Mouse (Mus musculus) CD4-positive, CD25-positive, alpha-beta regulatory T cell, adult 4 months (primary cell): ENCODE measurements around the gene Pax9. TPM values are rescaled to one million over a fixed set of nuclear protein-coding genes. Genes with fewer than 3 reads are reported as not detected.

Experiments
- ATAC-seq: one replicate; pipeline ENCODE4 v1.8.0; 2017
- polyA plus RNA-seq, 2 experiments: library from polyadenylated mRNA; unstranded; fragments of 100-300 nt; shearing (Covaris generic); gene quantifications; one replicate each; pipeline ENCODE4 v1.2.1; 2017

Gene Pax9
- under 1 TPM in 1 of 2 experiments, not detected in 1; 0.15 TPM for polyA plus RNA-seq

- ATAC-seq = no peak
Measured at GRCm38 (mm10) chr12:56691427-56692079, at the start of gene Pax9. TSS of gene Pax9 (plus strand) at chr12:56691767.

DNA sequence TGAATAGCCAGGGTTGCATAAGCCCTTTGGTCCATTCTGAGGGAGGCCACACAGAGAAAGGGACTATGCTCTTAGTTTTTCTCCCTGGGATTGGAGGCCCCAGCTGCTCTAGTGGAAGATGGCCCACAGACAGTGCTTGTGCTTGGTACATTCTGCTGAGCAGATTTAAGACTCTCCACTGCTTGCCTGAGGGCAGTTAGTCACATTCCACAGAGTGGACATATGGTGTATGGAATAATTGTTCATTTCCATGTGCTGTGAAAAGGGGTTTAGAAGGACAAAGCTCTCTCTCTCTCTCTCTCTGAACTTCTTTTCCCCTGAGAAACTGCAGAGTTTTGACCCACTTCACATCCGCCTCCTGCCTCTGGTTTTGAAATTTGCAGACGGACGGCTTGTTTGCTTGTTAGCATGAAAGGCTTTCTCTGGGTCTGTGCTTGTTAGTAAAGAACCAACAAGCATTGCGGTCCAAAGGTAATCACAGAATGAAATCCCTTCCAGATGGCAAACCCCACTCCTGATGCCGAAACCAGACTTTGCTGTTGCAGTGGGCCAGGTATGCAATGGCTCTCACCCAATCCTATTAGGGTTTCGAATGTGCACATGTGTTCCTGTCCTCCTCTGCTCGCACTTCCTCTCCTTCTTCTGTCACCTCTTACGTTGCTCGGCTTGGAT is 22.0 kb upstream of the Pax9 start:
- ATAC-seq = no peak

GRCm38 (mm10) chr12:56670795-56671194 is 20.8 kb upstream of the Pax9 start:
- ATAC-seq = no peak

DNA sequence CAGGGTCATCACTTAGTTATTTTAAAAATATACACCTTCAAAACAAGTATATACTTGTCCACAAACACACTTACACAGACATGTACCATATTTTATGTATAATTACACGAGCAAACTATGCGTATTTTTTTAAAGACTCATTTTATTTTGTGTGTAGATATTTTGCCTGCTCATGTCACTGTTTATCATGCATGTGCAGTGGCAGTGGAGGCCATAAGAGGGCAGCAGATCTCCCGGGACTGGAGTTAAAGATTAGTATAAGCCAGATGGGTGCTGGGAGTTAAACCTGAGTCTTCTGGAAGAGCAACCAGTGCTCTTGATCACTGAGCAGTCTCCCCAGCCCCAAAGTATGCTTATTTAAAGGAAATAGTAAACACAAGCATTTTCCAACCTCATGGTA is 16.8 kb upstream of the Pax9 start:
- ATAC-seq = no peak

DNA sequence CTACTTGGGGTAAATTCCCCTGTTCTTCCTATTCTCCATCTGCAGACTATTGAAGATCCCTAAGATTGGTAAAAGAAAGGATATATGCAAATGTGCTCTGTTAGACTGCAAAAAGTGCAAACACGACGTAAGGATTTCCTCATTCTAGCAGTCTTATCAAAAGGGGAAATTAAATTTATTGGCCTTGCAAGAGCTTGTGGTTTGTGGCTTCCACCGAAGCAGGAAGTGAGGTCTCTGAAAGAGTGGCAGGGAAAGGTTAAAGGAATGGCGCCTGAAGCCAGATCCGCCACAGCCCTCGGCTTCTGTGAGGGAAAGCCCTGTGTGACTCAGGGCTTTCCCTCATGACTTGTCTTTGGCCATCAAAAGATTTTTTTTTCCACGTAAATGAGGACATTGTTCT is 13.9 kb upstream of the Pax9 start:
- no peak for ATAC-seq

- ATAC-seq = no peak
Measured at GRCm38 (mm10) chr12:56681096-56681811, 10.3 kb upstream of the Pax9 start.

GRCm38 (mm10) chr12:56687640-56688481 is 3.7 kb upstream of the Pax9 start:
- no peak for ATAC-seq

GRCm38 (mm10) chr12:56688482-56688840 is 3.1 kb upstream of the Pax9 start:
- no peak for ATAC-seq

GRCm38 (mm10) chr12:56688920-56689319 is 2.6 kb upstream of the Pax9 start:
- ATAC-seq = no peak

DNA sequence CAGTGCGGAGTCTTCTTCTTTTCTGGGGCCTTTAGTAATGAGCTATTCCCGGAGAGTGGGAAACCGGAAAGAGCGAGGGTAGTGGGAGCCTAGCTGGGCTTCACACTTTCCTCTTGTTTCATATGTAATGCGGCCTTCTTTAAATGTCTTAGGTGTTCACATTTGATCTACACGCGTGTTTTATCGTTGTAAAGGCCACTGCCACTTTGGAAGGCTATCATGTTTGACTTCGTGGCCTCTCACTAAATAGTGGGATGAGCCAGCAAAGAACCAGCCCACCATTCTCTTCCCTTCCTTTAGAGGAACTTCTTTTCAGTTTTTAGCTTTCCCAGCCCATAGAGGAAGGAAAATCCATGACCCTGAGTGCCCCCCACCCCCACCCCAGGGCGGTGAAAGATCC is 2.2 kb upstream of the Pax9 start:
- no peak for ATAC-seq

- no peak for ATAC-seq
Measured at GRCm38 (mm10) chr12:56689736-56690135, 1.8 kb upstream of the Pax9 start.

DNA sequence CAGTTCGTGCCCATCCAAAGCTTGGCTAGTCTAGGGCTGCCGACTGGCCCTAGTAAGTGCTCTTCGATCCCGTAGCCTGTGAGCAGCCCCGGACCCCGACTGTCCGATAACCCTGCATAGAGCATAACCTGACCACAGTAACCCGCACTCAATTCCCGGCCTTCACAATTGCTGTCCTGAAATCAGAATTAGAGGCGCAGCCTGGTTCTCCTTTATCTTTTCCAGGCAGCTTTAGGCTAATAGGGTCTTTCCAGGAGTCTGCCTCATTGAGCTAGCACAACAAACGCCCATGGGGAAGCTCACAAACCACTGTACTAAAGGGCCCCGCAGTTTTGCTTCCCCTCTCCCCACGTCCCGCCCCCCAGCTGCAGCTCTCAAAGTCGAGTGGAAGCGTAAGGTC is 1.2 kb upstream of the Pax9 start:
- ATAC-seq = no peak

DNA sequence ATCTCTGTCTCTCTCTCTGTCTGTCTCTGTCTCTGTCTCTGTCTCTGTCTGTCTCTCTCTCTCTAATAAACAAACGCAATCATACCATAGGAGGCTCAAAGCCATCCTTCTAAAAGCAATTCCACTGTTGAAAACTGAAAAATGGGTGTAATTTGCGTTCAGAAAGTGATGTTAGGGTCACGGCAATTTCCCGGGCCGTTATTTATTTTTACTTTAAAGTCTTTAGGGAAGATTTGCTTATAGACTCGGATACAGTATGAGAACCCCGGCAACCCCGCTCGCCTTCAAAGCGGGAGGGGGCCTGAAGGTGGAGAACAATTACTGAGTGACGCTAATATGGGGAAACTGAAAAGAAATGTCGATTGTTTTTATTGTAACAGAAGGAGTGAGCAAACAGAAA is 566 bp upstream of the Pax9 start:
- no peak for ATAC-seq

- no peak for ATAC-seq
Measured at GRCm38 (mm10) chr12:56692536-56692935, 969 bp downstream of the Pax9 start.

DNA sequence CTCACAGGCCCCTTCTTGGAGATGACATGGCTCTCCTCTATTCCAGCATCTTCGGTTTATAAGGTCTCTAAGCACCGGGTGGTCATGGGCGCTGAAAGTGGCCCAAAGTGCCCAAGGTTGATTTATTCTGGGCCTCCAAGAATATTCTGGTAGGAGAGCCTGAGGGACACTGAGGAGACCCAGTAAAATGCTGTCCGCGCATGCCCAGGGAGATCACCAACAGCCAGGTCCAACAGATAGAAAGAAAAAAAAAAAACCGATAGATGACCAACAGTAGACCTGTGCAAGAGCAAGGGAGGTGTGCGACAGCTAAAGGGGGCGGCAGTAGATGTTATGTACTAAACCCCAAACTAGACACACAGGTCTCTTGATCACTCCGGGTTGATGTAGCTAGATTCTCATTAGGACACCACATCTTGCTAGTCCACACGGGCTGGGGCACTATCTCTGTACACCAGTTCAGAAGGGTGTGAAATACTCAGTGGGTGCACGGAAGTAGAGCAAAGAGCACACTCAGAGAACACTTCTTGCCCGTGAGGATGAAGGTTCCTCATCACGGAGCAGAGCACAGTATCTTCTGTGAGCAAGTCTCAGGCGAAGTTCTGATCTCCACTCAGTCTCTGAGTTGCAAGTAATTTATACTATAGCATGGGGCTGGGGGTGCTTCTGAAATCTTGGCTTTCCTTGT is 2.0 kb downstream of the Pax9 start:
- ATAC-seq = no peak

DNA sequence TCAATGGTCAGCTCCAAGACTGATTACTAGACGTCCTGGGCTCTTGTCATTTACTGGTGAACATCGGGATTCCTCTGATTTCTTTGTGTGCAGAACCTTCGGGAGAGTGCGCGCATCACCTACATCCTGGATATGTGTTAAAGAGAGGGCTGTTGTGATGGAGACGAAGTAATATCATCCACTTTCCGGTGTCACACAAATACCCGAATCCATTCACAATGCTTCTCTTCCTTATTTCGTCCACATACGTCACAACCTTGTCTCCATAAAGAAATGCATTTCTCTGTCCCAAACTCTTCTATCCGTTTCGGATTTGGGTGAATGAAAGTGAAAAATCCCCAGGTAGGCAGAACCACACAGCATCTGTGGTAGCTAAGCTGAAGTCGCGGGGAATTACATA is 2.8 kb downstream of the Pax9 start:
- ATAC-seq = no peak

GRCm38 (mm10) chr12:56694936-56695335 is 3.4 kb downstream of the Pax9 start:
- ATAC-seq = no peak

DNA sequence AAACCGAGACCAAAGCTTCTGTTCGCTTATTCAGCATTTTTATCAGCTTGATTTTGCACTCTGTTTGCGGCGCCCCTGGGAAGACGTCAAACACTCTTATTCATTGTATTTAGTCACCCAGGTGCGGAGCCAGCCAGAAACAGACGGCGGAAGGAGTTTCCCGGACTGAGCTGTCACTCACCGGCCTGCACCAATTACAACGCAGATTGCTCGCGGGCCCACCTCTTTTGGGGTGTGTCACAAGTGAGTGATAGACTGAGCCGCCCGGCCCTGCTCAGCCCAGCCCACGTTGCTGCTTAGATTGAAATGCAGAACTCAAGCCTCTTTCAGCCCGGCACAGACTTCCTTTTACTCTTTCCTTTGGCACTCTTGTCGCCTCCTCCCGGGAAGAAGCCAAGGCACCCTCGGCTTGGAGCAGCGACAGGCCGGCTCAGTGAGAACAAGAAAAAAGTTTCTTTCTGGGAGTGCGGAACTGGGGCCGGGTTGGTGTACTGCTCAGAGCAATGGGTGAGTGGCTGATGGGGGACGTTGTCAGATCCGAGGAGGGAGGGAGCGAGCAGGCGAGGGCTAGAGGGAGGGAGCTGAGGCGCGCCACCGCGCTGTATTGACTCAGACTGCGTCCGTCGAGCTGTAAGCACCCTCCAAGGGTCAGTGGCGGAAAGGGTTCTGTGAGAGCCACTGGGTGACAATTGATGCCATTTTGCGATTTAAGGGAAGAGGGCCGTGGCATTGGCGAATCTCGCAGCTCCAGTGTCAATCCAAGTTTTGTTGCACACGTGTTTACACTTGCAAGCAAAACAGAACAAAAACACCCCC is 4.0 kb downstream of the Pax9 start:
- no peak for ATAC-seq

DNA sequence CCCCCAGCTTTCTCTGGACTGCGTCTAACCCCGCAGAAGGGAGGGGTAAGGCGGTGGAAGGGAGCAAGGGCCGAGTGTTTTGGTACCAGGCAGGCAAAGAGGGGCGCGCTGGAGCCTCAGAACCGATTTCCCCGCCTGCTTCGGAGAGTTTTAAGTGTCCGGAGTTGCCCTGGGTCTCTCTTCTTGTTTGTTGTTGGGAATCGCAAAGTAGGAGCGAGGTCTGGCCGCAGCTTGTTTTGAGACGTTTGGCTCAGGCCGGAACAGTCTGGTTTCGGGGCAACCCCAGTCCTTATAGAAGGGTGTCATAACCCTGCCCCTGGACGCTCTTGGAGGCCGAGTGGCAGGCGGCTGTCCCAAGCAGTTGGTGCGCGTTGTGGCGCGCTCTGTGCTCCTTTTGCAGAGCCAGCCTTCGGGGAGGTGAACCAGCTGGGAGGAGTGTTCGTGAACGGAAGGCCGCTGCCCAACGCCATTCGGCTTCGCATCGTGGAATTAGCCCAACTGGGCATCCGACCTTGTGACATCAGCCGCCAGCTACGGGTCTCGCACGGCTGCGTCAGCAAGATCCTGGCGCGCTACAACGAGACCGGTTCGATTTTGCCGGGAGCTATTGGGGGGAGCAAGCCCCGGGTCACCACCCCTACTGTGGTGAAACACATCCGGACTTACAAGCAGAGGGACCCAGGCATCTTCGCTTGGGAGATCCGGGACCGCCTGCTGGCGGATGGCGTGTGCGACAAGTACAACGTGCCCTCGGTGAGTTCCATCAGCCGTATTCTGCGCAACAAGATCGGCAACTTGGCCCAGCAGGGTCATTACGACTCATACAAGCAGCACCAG is 4.8 kb downstream of the Pax9 start:
- no peak for ATAC-seq

- ATAC-seq = no peak
Measured at GRCm38 (mm10) chr12:56697011-56697740, 5.6 kb downstream of the Pax9 start.
